Mouse (Mus musculus) Muller cell, postnatal 12 days (primary cell): ENCODE measurements around the gene Gm9508.

Experiments used
- DNase-seq: peaks from one replicate; pipeline ENCODE4 v3.0.0-alpha.2; 2015; ENCODE audit errors: inconsistent ontology term

The Gm9508 gene

DNA sequence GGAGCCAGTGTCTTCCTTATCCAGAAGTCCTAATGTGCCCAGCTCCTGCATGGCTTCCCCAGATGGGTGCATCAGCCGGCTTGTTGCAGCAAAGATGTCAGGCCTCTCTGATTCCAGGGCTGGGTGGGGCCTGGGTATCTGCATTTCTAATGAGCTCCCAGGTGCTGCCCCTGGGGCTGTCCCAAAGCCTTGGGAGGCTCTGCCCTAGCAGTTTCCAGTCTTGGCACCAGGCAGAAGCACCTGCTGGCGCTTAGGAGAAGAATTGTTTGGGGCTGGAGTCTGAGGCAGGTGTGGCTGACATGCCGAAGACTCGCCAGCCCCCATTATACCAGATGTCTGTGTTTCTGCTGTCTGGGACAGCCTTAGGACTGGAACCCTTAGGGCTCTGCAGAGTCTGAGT is 26.3 kb downstream of the Gm9508 start:
- DNase-seq = no peak

DNA sequence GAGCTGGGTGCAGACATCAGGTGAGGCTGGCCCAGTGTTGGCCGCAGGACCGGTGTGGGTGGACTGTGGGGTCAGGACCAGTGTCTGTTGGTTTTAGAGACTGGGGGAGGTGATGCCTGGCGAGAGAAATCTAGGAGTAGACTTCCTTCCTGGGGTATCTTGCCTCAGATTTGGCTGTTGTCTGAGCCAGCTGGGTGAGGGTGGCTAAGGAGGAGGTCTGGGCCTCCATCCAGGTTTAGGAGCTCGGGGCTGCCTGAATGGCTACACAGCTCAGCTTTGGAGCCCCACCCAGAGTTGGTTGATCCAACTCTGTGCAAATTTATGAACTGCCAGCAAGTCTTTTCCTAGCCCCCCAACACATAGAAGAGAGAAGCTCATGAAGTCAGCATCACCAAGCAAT is 29.6 kb downstream of the Gm9508 start:
- DNase-seq = peak; percentile 14

DNA sequence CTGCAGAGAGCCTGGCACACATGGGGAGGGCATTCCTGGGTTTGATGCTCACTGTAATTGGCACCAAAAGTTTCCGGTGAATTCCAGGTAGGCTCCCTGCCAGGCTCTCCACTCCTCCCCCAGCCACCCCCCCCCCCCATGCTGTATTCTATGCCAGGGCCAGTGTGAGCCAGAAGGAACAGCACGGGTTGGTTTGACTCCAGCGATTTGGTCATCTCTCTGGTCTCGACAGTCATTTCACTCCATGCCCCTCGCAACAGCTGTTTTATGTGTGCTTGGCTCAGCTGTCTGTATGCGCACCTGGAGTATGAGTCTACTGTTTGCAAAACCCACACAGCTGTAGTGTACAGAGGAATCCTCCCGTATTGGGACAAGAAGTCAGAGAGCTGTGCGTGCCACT is 30.7 kb downstream of the Gm9508 start:
- DNase-seq = peak; percentile 81

DNA sequence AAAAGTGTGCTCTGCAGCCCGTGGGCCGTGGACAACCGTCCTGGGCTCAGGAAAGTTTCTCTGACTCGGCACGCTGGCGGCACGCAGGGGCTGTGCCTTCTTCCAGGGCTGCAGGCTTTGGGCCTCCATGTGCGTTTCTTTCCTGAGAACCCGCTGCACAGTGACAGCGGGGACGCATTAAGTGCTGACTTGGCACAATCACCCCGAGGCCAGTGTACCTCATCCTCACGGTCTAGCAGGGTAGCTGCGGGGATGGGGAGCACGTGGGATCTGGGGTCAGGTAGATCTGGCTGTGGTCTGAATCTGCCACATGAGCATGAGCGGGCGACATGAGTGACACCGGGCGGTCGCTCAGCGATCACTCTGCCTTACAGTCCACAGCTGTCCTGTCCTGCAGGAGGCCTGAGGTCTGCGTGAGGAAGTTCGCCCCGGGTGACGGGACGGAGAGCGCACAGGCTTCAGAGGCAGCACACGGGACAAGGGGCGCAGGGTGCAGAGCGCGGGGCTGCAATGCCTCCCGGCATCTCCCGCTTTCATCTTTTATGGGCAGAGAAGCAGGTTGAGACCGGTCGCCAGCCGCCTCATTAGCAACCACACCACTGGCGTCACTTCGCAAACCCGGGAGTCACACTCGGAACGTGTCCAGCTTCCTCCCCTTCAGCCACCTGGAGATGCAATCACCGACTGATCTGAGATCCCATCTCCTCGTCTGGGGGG is 32.9 kb downstream of the Gm9508 start:
- DNase-seq = no peak

DNA sequence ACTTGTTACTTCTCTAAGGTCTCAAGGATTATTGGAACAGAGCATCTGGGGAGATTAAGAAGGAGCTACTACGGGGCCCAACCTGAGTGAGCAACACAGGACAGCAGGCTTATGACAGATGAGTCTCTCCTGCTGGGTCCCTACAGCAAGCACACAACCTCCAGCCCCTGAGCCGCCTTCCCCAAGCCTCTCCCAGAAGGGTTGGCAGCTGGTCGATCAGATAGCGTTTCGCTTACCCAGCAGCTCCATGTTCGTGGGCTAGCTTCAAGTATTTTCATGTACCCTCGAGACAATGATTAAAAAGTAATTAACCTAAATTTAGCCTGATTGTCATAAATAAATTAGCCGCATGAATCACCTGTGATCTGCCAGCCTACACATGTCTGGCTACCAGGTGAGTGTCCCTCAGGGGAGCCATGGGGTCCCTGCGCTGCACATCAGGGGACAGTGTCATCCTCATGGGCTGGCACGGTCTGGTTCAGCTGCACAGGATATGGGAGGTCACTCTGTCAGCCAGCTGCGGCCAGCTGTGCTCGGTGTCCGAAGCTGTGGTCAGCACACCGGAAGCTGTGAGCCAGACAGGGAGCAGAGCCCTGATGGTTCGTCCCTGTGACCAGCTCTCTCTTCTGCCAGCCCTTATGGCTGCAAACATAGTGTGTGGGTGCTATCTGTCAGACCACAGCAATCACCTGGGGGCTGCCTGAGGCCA is 38.6 kb downstream of the Gm9508 start:
- DNase-seq = no peak

DNA sequence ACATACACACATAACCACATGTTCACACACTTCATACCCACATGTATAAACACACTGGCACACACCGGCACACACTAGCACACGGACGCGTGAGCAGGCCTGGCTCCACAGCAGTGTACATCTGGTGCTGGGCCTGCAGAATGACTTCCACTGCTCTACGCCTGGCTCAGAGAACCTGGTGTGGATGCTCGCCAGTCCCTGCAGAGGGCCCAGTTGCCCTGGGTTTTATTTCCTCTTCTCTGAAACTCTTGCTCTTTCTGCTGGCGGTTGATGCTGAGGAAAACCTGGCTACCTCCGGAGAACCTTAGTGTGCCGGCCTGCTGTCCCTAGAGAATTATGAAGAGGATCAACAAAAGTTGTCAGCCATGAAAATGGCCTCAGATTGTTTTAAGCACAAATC is 45.0 kb downstream of the Gm9508 start:
- no peak for DNase-seq

DNA sequence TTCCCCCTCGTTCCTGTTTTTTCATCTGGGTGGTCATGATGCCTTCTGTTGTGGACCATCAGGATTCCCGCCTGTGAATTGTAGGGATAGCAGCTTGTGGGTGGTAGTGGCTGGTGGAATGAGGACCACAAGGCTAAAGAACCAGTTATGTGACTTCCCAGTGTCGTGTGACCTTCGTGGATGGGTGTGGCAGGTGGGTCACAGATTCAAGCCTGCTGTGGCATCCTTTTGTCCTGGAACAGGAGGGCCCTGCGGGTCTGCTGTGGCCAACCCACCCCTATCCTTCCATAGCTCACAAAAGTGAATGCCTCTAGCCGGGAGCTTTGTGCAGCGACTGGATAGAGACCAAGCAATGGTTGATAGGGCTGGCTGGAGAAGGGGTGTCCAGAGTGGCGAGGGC is 49.1 kb downstream of the Gm9508 start:
- no peak for DNase-seq

DNA sequence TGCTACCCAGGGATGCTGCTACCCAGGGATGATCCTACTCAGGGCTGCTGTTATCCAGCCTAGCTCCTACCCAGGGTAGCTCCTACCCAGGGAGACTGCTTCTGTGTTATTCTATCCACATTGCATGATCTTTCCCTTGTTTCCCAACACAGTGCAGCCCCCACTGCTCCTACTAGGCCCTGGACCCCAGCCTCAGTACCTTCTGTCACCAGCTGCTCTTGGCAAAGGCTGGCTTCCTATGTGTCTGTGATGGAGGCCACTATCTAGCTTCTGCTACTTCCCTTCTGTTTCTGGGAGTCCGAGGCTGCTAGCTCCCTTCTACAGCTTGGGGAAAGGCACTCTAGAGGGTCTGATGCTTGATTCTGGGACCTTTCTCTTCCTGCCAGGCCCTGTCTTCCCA is 49.6 kb downstream of the Gm9508 start:
- no peak for DNase-seq
